Mouse (Mus musculus) liver, postnatal 0 days (tissue): ENCODE data around the gene Ccdc186.

ENCODE experiments used
- CTCF ChIP-seq: sonication (generic); IDR thresholded peaks from 2 replicates; pipeline ENCODE4 v1.5.1; 2016; ENCODE audit warnings: antibody characterized with exemption, low read depth
- EP300 ChIP-seq: IDR thresholded peaks from 2 replicates; pipeline ENCODE4 v1.6.1; 2016; ENCODE audit warnings: antibody characterized with exemption, low read depth, mild to moderate bottlenecking

DNA sequence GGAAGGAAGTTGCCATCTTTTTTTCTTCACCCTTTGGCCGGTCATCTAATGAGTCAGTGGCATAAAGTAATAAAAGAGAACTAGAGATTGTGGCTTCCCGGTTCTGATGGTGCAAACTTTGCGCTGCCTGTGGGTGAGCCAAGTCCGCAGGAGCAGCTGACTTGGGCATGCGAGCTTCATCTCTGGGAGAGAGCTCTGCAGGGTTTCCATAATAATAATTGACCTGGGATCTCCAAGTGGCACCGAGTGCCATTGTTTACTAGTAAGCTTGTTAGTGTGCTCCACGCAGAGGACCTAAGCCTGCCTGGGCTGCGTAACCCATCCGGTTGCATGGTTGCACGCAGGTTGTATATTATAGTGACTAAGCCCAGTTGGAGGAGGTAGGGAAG is 452 bp upstream of the Ccdc186 start:
- no peak for TF ChIP-seq CTCF
- TF ChIP-seq EP300: no peak; the same call in 1 of the 2 replicates
